Mouse (Mus musculus): ENCODE measurements at regions not wholly inside any gene's neighbourhood (a gene's known extent, or its start where the extent isn't known, plus 50 kb on each side); places are given as distances from the start of the nearest gene placed in this dataset.

GRCm38 (mm10) chr5:91746077-91746476 is 216.8 kb downstream of the Rchy1 start:
- DNase-seq, result no peak

- DNase-seq, result no peak
These were observed 218.5 kb downstream of the Rchy1 start for GRCm38 (mm10) chr5:91744389-91744788.

DNA sequence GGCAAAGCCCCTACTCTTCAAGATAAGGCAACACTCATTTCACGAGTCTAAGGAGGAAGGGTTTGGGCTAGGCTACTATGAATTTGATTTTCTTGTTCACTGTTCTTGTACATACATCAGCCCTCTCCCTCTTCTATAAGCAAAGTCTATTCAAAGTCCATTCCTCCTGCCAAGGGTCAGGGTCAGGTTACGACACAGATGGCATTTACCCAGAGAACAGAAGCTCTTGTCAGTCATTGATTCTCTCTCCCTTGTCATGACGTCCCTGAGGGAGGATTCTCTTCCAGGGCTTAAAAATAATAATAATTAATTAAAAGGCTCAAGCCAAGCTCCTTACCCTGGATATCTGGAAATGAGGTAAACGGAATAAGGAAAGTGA is 222.7 kb downstream of the Rchy1 start:
- DNase-seq, result no peak

GRCm38 (mm10) chr5:91739433-91740158 is 222.2 kb downstream of the Parm1 start:
- DNase-seq, result peak; percentile 19

DNA sequence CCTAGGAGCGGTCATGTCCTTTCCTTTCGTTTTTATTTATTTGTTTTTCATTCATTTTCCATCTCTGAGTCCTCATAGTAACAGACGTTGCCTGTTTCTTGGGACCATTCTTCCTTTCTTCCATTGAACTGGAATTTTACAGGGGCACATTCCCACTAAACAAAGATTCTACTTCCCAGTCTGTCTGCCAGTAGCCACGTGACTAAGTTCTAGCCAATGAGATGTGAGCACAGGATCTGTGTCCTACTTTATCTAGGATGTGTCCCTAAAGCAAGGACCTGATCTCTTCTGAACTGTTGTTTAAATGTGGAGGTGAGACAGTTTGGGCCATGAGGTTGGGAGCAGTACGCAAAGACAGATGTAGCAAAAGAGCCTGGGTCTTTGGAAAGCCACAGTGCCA is 214.6 kb downstream of the Parm1 start:
- no peak for DNase-seq

- no peak for DNase-seq
These were observed 213.7 kb downstream of the Parm1 start for GRCm38 (mm10) chr5:91731155-91731554.

DNA sequence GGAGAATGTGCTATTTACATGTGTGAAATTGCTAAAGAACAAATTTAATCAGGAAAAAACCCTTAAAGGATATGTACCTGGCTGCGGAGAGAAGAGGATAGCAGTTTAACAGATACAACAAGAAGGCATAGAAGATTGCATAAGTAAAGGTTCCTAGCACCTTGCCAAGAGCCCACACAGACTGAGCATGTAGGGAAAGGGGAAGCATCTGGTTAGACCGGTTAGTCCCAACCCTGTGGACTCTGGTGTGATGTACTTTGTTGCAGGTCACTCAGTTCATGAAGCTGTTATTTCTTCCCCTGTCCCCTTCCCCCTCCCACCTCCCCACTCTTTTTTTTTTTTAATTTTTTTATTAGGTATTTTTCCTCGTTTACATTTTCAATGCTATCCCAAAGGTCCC is 212.5 kb downstream of the Parm1 start:
- DNase-seq, result no peak

GRCm38 (mm10) chr5:91729415-91729814 is 212.0 kb downstream of the Parm1 start:
- no peak for DNase-seq

DNA sequence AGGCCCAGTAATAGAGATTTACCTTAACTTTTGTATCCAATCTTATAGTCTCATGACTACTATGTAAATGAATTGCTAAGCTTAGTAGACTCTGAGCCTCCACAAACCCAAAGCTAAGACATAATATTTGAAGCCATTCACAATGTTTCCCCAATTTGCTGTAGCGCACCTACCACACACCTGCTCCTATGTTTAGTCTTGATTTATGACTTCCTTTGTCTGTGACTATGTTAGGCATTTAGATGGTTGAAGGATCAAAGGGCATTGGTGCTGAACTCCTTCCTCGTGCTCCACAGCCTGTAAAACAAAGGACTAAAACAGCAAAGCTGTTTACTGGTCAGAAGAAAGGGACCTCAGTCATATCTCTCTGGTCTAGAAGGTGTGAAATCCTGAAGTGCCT is 210.0 kb downstream of the Parm1 start:
- DNase-seq, result no peak

- DNase-seq, result no peak
These were observed 208.7 kb downstream of the Parm1 start for GRCm38 (mm10) chr5:91726118-91726500.

DNA sequence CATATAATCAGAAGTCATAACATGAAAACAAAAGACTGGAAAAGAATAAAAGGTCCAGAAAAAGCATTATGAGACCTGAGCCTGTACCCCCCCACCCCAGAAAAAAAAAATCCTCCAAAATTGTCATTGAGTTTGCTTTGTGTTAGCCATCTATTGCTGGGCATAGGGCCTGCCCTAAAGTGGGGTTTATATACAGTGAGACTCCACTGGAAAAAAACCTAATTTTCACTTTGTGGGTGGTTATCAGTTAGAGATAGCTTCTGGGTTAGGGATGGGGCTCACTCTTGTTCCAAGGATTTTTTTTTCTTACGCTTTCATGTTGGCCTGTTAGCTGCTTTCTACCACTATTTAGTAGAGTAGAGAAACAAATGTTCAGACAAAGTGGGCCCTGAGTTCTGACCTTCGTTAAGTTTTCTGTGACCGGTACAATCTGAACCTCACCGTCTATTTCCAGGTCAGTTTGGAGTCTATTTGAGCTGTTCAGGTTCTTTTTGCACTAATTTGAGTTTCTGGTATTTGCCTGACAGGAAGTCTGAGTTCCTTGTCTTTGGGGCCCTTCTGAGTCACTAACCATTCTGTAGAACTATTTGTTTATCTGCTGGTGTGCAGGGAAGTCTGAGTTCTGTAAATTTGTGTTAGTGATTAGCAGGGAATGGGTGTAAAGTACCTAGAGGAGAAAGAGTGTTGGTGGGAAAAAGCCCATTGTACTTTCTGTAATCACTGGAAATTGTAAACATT is 208.1 kb downstream of the Parm1 start:
- DNase-seq, result no peak

DNA sequence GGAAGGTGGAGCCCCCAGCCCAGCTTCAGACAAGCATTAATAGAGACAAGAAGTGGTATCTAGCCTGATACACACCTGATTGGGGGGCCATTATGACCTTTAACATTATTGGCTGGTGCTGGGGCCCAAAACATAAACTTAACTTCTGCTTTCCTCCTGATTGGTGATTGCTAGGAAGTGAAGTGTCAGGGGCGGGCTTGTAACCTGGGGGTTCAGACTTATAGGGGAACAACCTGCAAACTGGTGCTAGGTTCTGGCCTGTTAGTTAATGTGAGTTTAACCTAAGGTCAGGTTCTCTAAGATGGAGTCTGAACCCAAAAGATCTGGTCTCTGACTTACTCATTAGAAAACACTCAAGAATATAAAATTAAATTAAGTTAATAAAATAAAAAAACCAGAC is 207.5 kb downstream of the Parm1 start:
- DNase-seq, result no peak

DNA sequence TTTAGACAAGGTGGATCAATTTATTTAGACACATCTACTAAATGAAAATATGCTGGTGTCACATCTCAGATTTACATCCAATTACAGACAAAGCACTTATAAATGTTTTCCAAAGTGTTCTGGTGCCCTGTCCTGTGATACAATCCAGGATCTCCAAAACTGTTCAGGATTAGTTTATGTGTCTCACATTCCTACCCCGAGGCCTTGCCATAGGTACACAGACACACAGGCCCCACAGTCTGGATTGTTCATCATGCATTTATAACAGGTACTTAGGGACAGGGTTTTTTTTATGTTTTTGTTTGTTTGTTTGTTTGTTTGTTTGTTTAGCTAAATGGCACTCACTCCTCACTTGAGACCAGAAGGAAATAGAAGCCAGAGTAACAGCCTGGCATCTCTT is 206.0 kb downstream of the Parm1 start:
- DNase-seq, result no peak

DNA sequence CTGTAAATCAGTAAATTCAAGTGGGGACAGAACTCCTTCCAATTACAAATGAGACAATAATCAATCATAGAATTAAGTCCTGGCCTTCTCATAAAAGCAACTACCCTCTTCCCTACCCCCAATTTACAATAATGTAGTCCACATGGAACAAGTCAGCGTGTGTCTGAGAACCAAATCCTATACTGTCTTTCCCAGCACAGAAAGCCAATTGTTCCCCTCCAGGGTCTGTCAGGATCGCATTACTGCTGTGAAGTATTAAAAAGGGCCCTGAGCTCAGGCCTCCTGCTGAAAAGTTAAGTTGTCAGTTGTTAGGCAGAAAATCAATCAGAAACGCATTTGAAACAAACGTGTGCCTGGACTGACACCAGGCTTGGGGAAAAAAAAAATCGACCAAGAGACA is 205.6 kb downstream of the Parm1 start:
- DNase-seq, result no peak

- no peak for DNase-seq
These were observed 205.0 kb downstream of the Parm1 start for GRCm38 (mm10) chr5:91722403-91722802.

- no peak for DNase-seq
These were observed 204.0 kb downstream of the Parm1 start for GRCm38 (mm10) chr5:91721231-91722096.

GRCm38 (mm10) chr5:91713020-91713419 is 195.6 kb downstream of the Parm1 start:
- DNase-seq, result no peak

GRCm38 (mm10) chr5:91709494-91710286 is 192.3 kb downstream of the Parm1 start:
- no peak for DNase-seq

DNA sequence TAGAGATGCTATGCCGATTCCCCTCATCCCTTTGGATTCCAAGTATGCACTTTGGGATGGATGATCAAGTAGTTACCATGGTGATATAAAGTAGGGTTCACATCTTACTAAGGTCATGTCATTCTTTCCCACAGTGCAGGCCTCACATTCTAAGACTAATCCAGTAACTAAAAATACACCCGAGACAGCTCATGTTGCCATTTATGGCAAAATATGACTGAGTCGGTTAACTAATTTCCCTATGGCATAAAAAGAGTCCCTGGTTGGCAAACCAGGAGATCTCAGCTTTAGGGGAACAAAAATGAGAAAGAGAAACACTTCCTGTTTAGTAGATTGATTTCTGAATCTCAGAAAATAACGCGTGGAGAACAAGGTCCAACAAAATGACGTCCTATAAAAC is 190.7 kb downstream of the Parm1 start:
- DNase-seq, result no peak

GRCm38 (mm10) chr5:91697075-91697474 is 179.7 kb downstream of the Parm1 start:
- DNase-seq, result no peak

- DNase-seq, result no peak
These were observed 179.1 kb downstream of the Parm1 start for GRCm38 (mm10) chr5:91696532-91696931.

DNA sequence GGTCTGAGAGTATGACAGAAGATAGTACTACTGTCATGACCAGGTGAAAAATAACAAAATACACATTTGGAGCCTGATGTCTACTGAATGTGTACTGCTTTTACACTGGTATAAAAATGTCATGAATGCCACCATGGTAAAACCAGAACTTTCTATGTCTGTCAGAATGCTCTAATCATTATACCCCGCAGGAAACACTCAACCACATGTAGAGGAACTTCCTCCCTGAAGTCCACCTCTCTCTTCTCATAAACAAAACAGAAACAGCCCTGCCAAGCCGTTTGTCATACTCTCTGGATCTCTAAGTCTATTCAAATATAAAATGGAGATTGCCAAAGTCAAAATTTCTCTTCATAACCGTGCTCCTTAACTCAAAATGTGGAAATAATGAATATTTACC is 178.2 kb downstream of the Parm1 start:
- no peak for DNase-seq

- DNase-seq, result no peak
These were observed 175.9 kb downstream of the Parm1 start for GRCm38 (mm10) chr5:91693277-91693676.
